Mouse (Mus musculus) stomach, embryonic 16.5 days (tissue): ENCODE measurements around the gene Sdhd. TPM values are rescaled to one million over a fixed set of nuclear protein-coding genes. Genes with fewer than 3 reads are reported as not detected.

Source experiments
- ATAC-seq: fragments of 200-750 bp; cut with Nextera tagmentation; 2 replicates; pipeline ENCODE4 v1.8.0; 2017; ENCODE audit warnings: moderate number of reproducible peaks, moderate TSS enrichment; ENCODE audit not compliant: insufficient read depth, low FRiP score
- H3K27ac ChIP-seq: fragments of 300-500 bp; sonication (generic); 2 replicates; pipeline ENCODE4 v1.5.1; 2014; ENCODE audit warnings: low read length
- H3K27me3 ChIP-seq: fragments of 300-500 bp; sonication (generic); 2 replicates; pipeline ENCODE4 v1.6.1; 2014; ENCODE audit warnings: low read length, control low read depth, mixed read lengths; ENCODE audit not compliant: control insufficient read depth, insufficient read depth
- H3K36me3 ChIP-seq: fragments of 300-500 bp; sonication (generic); 2 replicates; pipeline ENCODE4 v1.6.1; 2014; ENCODE audit warnings: low read length; ENCODE audit not compliant: control insufficient read depth, insufficient read depth
- H3K4me1 ChIP-seq: fragments of 300-500 bp; sonication (generic); 2 replicates; pipeline ENCODE4 v1.6.1; 2014; ENCODE audit warnings: low read length, control low read depth, mixed read lengths; ENCODE audit not compliant: control insufficient read depth, insufficient read depth
- H3K4me2 ChIP-seq: fragments of 300-500 bp; sonication (generic); 2 replicates; pipeline ENCODE4 v1.6.1; 2014; ENCODE audit warnings: low read depth, low read length, mixed read lengths
- H3K4me3 ChIP-seq: fragments of 300-500 bp; sonication (generic); replicated peaks from 2 replicates; pipeline ENCODE4 v1.5.1; 2014; ENCODE audit warnings: mild to moderate bottlenecking, low read length
- H3K9ac ChIP-seq: fragments of 300-500 bp; sonication (generic); 2 replicates; pipeline ENCODE4 v1.6.1; 2014; ENCODE audit warnings: low read length
- H3K9me3 ChIP-seq: fragments of 300-500 bp; sonication (generic); replicated peaks from 2 replicates; pipeline ENCODE4 v1.6.1; 2016; ENCODE audit warnings: low read length, control low read depth; ENCODE audit not compliant: control insufficient read depth
- WGBS: fragments of 180-500 bp; shearing (Covaris S2); extraction: QIAGEN DNeasy Blood & Tissue Kit; methylation state at CpG from one replicate; pipeline ENCODE4 v1.1.7; 2014; 5-methylcytosine and 5-hydroxymethylcytosine counted together
- polyA plus RNA-seq: library from polyadenylated mRNA; unstranded; fragments of >200 nt; fragmentation: Nextera tagmentation; extraction: Ambion mirVana; gene quantifications from 2 replicates; pipeline ENCODE4 v1.2.1, GENCODE M21; 2015

Gene Sdhd
- polyA plus RNA-seq, 1 experiment from 2014 or later, result 380 TPM

DNA sequence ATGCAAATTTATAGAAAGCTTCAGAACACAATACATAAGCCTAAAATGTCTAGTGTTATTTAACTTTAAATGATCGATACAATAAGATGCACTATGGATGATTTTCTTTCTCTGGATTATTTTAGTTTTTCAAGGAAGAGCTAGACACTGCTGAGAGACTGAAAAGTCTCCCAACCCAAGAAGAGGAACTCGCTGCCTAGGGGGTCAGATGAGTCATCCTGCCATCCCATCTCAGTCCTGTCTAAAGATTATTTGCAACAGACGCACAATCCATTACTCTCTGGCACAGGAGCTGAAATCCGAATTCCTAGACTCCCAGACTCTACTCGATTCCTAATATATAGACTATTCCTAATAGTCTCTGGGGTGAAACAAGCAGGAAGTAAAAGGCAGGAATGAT, 51.4 kb downstream of the Sdhd start:
- Histone ChIP-seq H3K9me3 (no peaks in the 10 kb centered on the region), H3K36me3 (no peaks in the 10 kb centered on the region), H3K27ac (no peak overlapping the region), H3K4me2 (no peak overlapping the region), H3K27me3 (no peaks in the 10 kb centered on the region), H3K4me3 (no peak overlapping the region), H3K9ac (no peak overlapping the region), H3K4me1 (no peaks in the 10 kb centered on the region)
- 63% methylated on average over 5 of the region's 5 CpGs for WGBS
- no peak for ATAC-seq

GRCm38 (mm10) chr9:50548936-50549335, 54.7 kb downstream of the Sdhd start:
- WGBS, result 67% methylated on average over 4 of the region's 4 CpGs
- no peaks in the 10 kb centered on the region for H3K36me3 ChIP-seq

GRCm38 (mm10) chr9:50547859-50548478, 55.6 kb downstream of the Sdhd start:
- 41% methylated on average over 5 of the region's 5 CpGs for WGBS
- no peak for ATAC-seq

More at GRCm38 (mm10) chr9:50548936-50549335, 54.7 kb downstream of the Sdhd start:
- H3K27ac ChIP-seq, result no peak overlapping the region
- H3K4me3 ChIP-seq, result no peak overlapping the region
- H3K4me2 ChIP-seq, result no peak overlapping the region
- no peak overlapping the region for H3K9ac ChIP-seq
- no peaks in the 10 kb centered on the region for H3K9me3 ChIP-seq
- H3K4me1 ChIP-seq, result no peaks in the 10 kb centered on the region
- no peaks in the 10 kb centered on the region for H3K27me3 ChIP-seq
- no peak for ATAC-seq

More at GRCm38 (mm10) chr9:50547859-50548478, 55.6 kb downstream of the Sdhd start:
- Histone ChIP-seq H3K4me3 (no peak overlapping the region), H3K9ac (no peak overlapping the region), H3K27me3 (no peaks in the 10 kb centered on the region), H3K36me3 (no peaks in the 10 kb centered on the region), H3K9me3 (no peaks in the 10 kb centered on the region), H3K4me2 (no peak overlapping the region), H3K4me1 (no peaks in the 10 kb centered on the region), H3K27ac (no peak overlapping the region)

Other genes starting within 250 kb of the Sdhd start
- 17.9 and 25.0 TPM in 2 replicates for gene Plet1, start 109.3 kb downstream of the Sdhd start, polyA plus RNA-seq
- gene Pts, start 75.1 kb downstream of the Sdhd start, polyA plus RNA-seq, result 85.1 and 91.8 TPM in 2 replicates
- gene Il18, start 49.0 kb downstream of the Sdhd start, polyA plus RNA-seq, result 21.1 and 24.3 TPM in 2 replicates
- gene Bco2, start 48.6 kb downstream of the Sdhd start, polyA plus RNA-seq, result 2.0 and 2.2 TPM in 2 replicates
- gene Tex12, start 42.5 kb downstream of the Sdhd start, polyA plus RNA-seq, result 0.13 TPM in 1 of 2 replicates, not detected in the other
- 204 and 234 TPM in 2 replicates for gene Timm8b, start 98 bp upstream of the Sdhd start, polyA plus RNA-seq
- gene Pih1d2, start 13.5 kb upstream of the Sdhd start, polyA plus RNA-seq, result 3.7 and 3.9 TPM in 2 replicates
- gene Nkapd1, start 13.7 kb upstream of the Sdhd start, polyA plus RNA-seq, result 15.5 and 18.2 TPM in 2 replicates
- gene Dlat, start 56.0 kb upstream of the Sdhd start, polyA plus RNA-seq, result 40.5 and 49.8 TPM in 2 replicates
- 8.7 and 9.7 TPM in 2 replicates for gene Dixdc1, start 135.7 kb upstream of the Sdhd start, polyA plus RNA-seq
- 13.6 and 14.2 TPM in 2 replicates for gene 2310030G06Rik, start 142.7 kb upstream of the Sdhd start, polyA plus RNA-seq
- 104 and 143 TPM in 2 replicates for gene Cryab, start 147.5 kb upstream of the Sdhd start, polyA plus RNA-seq
- 9.0 and 27.1 TPM in 2 replicates for gene Hspb2, start 148.5 kb upstream of the Sdhd start, polyA plus RNA-seq
- gene Fdxacb1, start 164.4 kb upstream of the Sdhd start, polyA plus RNA-seq, result 11.1 and 11.7 TPM in 2 replicates
- gene Alg9, start 171.2 kb upstream of the Sdhd start, polyA plus RNA-seq, result 36.7 and 40.5 TPM in 2 replicates
- 28.5 and 31.1 TPM in 2 replicates for gene 1110032A03Rik, start 171.7 kb upstream of the Sdhd start, polyA plus RNA-seq
- gene Ppp2r1b, start 241.5 kb upstream of the Sdhd start, polyA plus RNA-seq, result 79.3 and 87.5 TPM in 2 replicates